Mouse (Mus musculus): ENCODE data around the gene Tmem107. TPM values are rescaled to one million over a fixed set of nuclear protein-coding genes. Genes with fewer than 3 reads are reported as not detected.
A peak's percentile ranks its signal among the peaks of the same experiment; 100 is the strongest.

Gene Tmem107
- total RNA-seq, 2 experiments from 2014 or later: 19.5 to 20.5 TPM

GRCm38 (mm10) chr11:69116843-69117242 is 46.2 kb downstream of the Tmem107 start:
- intact Hi-C loops (cut with DNase I): no loop called here

GRCm38 (mm10) chr11:69117737-69118695 is 47.4 kb downstream of the Tmem107 start:
- intact Hi-C loops (cut with DNase I): loop anchor here (2.0 kb wide), 1 partner anchor 19 kb away; no protein-coding TSS in a partner anchor
- peak; percentile 54 to 69 for DNase-seq (ENCODE audit: low spot score in 2 of 2)

More at GRCm38 (mm10) chr11:69116843-69117242, 46.2 kb downstream of the Tmem107 start:
- DNase-seq (ENCODE audit: low spot score in 2 of 2): no peak

- intact Hi-C loops (cut with DNase I): loop anchor here (2.0 kb wide), 1 partner anchor 20 kb away; no protein-coding TSS in a partner anchor
- DNase-seq (ENCODE audit: low spot score in 2 of 2): peak; percentile 80 to 85
Observed at GRCm38 (mm10) chr11:69118765-69119164, 48.2 kb downstream of the Tmem107 start.

GRCm38 (mm10) chr11:69119446-69120155 is 49.0 kb downstream of the Tmem107 start:
- intact Hi-C loops (cut with DNase I): loop anchor here (2.0 to 5.0 kb wide), 2 partner anchors 21 to 32 kb away; partner anchors contain the start of gene Vamp2
- no peak for DNase-seq (ENCODE audit: low spot score in 2 of 2)

- intact Hi-C loops (cut with DNase I): loop anchor here (5.0 kb wide), 1 partner anchor 33 kb away; the partner anchor contains the start of gene Vamp2
- DNase-seq (ENCODE audit: low spot score in 2 of 2): no peak
Observed at GRCm38 (mm10) chr11:69120221-69121000, 49.8 kb downstream of the Tmem107 start, which contains the start of gene Hes7. TSS of gene Hes7 (plus strand) at chr11:69120404.

GRCm38 (mm10) chr11:69121001-69121740 is 50.6 kb downstream of the Tmem107 start:
- no peak for DNase-seq (ENCODE audit: low spot score in 2 of 2)
- intact Hi-C loops (cut with DNase I): loop anchor here (5.0 kb wide), 1 partner anchor 34 kb away; the partner anchor contains the start of gene Vamp2

- intact Hi-C loops (cut with DNase I): loop anchor here (5.0 kb wide), 1 partner anchor 35 kb away; the partner anchor contains the start of gene Vamp2
- no peak for DNase-seq (ENCODE audit: low spot score in 2 of 2)
Observed at GRCm38 (mm10) chr11:69121741-69122335, 51.2 kb downstream of the Tmem107 start.

GRCm38 (mm10) chr11:69122336-69122951 is 51.8 kb downstream of the Tmem107 start, which contains the start of gene 9130213A22Rik:
TSS of gene 9130213A22Rik (minus strand) at chr11:69122589.
- peak; percentile 87 to 88 for DNase-seq (ENCODE audit: low spot score in 2 of 2)
- intact Hi-C loops (cut with DNase I): loop anchor here (5.0 kb wide), 1 partner anchor 35 kb away; the partner anchor contains the start of gene Vamp2

Other genes with a start within 250 kb of the Tmem107 start
- gene Ndel1, start 198.9 kb upstream of the Tmem107 start, total RNA-seq (2021): 100 to 1,000 TPM; 104 to 106 TPM
- not detected for gene Rnf222, start 182.3 kb upstream of the Tmem107 start, total RNA-seq (2021)
- 100 to 1,000 TPM; 695 to 749 TPM for gene Rpl26, start 169.2 kb upstream of the Tmem107 start, total RNA-seq (2021)
- under 1 TPM; 0.47 to 0.70 TPM for gene Odf4, start 143.7 kb upstream of the Tmem107 start, total RNA-seq (2021)
- gene Arhgef15, start 113.3 kb upstream of the Tmem107 start, total RNA-seq (2021): 10 to 100 TPM; 16.5 to 26.9 TPM
- 1 to 10 TPM; 5.7 to 6.1 TPM for gene Slc25a35, start 102.7 kb upstream of the Tmem107 start, total RNA-seq (2021)
- 10 to 100 TPM; 13.7 to 18.6 TPM for gene Rangrf, start 95.6 kb upstream of the Tmem107 start, total RNA-seq (2021)
- gene Pfas, start 62.3 kb upstream of the Tmem107 start, total RNA-seq (2021): 10 to 100 TPM; 16.1 to 24.2 TPM
- 10 to 100 TPM; 38.1 to 40.5 TPM for gene Ctc1, start 54.9 kb upstream of the Tmem107 start, total RNA-seq (2021)
- gene Aurkb, start 25.2 kb upstream of the Tmem107 start, total RNA-seq (2021): 1 to 10 TPM in 1 of 2 experiments, under 1 TPM in 1; 0.43 to 1.1 TPM
- gene Borcs6, start 11.1 kb upstream of the Tmem107 start, total RNA-seq (2021): 10 to 100 TPM; 30.7 to 38.4 TPM
- gene Vamp2, start 17.7 kb downstream of the Tmem107 start, total RNA-seq (2021): 1,000 to 10,000 TPM; 1,090 to 1,186 TPM
- gene Per1, start 24.4 kb downstream of the Tmem107 start, total RNA-seq (2021): 100 to 1,000 TPM; 106 to 122 TPM
- gene Hes7, start 49.6 kb downstream of the Tmem107 start, total RNA-seq (2021): 1 to 10 TPM in 1 of 2 experiments, under 1 TPM in 1; 0.79 to 1.3 TPM
- under 1 TPM; 0.52 to 0.75 TPM for gene 9130213A22Rik, start 51.8 kb downstream of the Tmem107 start, total RNA-seq (2021)
- gene Aloxe3, start 55.1 kb downstream of the Tmem107 start, total RNA-seq (2021): 1 to 10 TPM; 4.3 to 6.8 TPM
- 1 to 10 TPM; 6.0 to 6.1 TPM for gene Alox12b, start 86.2 kb downstream of the Tmem107 start, total RNA-seq (2021)
- gene Alox8, start 127.0 kb downstream of the Tmem107 start, total RNA-seq (2021): 1 to 10 TPM; 4.2 to 6.5 TPM
- gene Gucy2e, start 166.2 kb downstream of the Tmem107 start, total RNA-seq (2021): 1 to 10 TPM in 1 of 2 experiments, under 1 TPM in 1; 0.84 to 1.2 TPM